Mouse (Mus musculus): ENCODE data around the gene Cfap77. TPM values are rescaled to one million over a fixed set of nuclear protein-coding genes. Genes with fewer than 3 reads are reported as not detected.

Cfap77 gene
- total and polyA plus RNA-seq, 2 experiments from 2014 or later, result 1.3 to 3.3 TPM

- H3K4me1 ChIP-seq (ENCODE audit: insufficient read depth, low read length), result peaks cover 10% of the 10 kb centered on the region; the same call in 1 of the 2 replicates
- H3K27ac ChIP-seq (ENCODE audit: low read depth, low read length), result no peak overlapping the region
- H3K36me3 ChIP-seq (ENCODE audit: insufficient read depth, low read length), result no peaks in the 10 kb centered on the region
- H3K27me3 ChIP-seq (ENCODE audit: insufficient read depth, low read length), result peaks cover 8% of the 10 kb centered on the region; the same call in 1 of the 2 replicates
- TF ChIP-seq CTCF (IDR thresholded peaks at IDR 0.05), result no peak
- ATAC-seq (ENCODE audit: low FRiP score), result no peak
- H3K4me2 ChIP-seq (ENCODE audit: low read depth, low read length, poor library complexity, severe bottlenecking), result no peak overlapping the region
- H3K4me3 ChIP-seq (ENCODE audit: low read depth, low read length), result no peak overlapping the region
- H3K9ac ChIP-seq (replicated peaks; ENCODE audit: low read length, poor library complexity, severe bottlenecking), result 0 out of 2 replicates have a peak overlapping the region, but pooled peaks have one; percentile 19
- WGBS, result 24% methylated on average over 8 of the region's 8 CpGs
- no peaks in the 10 kb centered on the region for H3K9me3 ChIP-seq (ENCODE audit: low read length)
- DNase-seq (ENCODE audit: low spot score), result no peak
These were observed 13.4 kb downstream of the Cfap77 start for GRCm38 (mm10) chr2:29041477-29041768.

GRCm38 (mm10) chr2:29040594-29041476 lies 14.0 kb downstream of the Cfap77 start:
- peaks cover 8% of the 10 kb centered on the region; the same call in 1 of the 2 replicates for H3K27me3 ChIP-seq (ENCODE audit: insufficient read depth, low read length)
- WGBS, result 19% methylated on average over 18 of the region's 18 CpGs
- ATAC-seq (ENCODE audit: low FRiP score) (no peak), DNase-seq (ENCODE audit: low spot score) (no peak)
- H3K36me3 ChIP-seq (ENCODE audit: insufficient read depth, low read length), result no peaks in the 10 kb centered on the region
- H3K4me2 ChIP-seq (ENCODE audit: low read depth, low read length, poor library complexity, severe bottlenecking), result no peak overlapping the region
- TF ChIP-seq CTCF (IDR thresholded peaks at IDR 0.05), result no peak
- H3K9ac ChIP-seq (replicated peaks; ENCODE audit: low read length, poor library complexity, severe bottlenecking), result peak overlapping the region; percentile 19; the same call in 1 of the 2 replicates
- H3K9me3 ChIP-seq (ENCODE audit: low read length), result no peaks in the 10 kb centered on the region
- H3K27ac ChIP-seq (ENCODE audit: low read depth, low read length), result no peak overlapping the region
- no peak overlapping the region for H3K4me3 ChIP-seq (ENCODE audit: low read depth, low read length)
- H3K4me1 ChIP-seq (ENCODE audit: insufficient read depth, low read length), result peaks cover 7% of the 10 kb centered on the region; the same call in 1 of the 2 replicates

GRCm38 (mm10) chr2:29039741-29040140 lies 15.1 kb downstream of the Cfap77 start:
- Histone ChIP-seq H3K9ac (replicated peaks; ENCODE audit: low read length, poor library complexity, severe bottlenecking) (no peak overlapping the region), H3K27ac (ENCODE audit: low read depth, low read length) (no peak overlapping the region), H3K4me1 (ENCODE audit: insufficient read depth, low read length) (no peaks in the 10 kb centered on the region), H3K4me2 (ENCODE audit: low read depth, low read length, poor library complexity, severe bottlenecking) (no peak overlapping the region), H3K36me3 (ENCODE audit: insufficient read depth, low read length) (no peaks in the 10 kb centered on the region), H3K4me3 (ENCODE audit: low read depth, low read length) (no peak overlapping the region), H3K27me3 (ENCODE audit: insufficient read depth, low read length) (peaks cover 8% of the 10 kb centered on the region; the same call in 1 of the 2 replicates), H3K9me3 (ENCODE audit: low read length) (no peaks in the 10 kb centered on the region)
- no peak for TF ChIP-seq CTCF (IDR thresholded peaks at IDR 0.05)
- ATAC-seq (ENCODE audit: low FRiP score) (no peak), DNase-seq (ENCODE audit: low spot score) (no peak)
- WGBS, result 29% methylated on average over 5 of the region's 5 CpGs

- Histone ChIP-seq H3K9ac (replicated peaks; ENCODE audit: low read length, poor library complexity, severe bottlenecking) (no peak overlapping the region), H3K27ac (ENCODE audit: low read depth, low read length) (no peak overlapping the region), H3K4me1 (ENCODE audit: insufficient read depth, low read length) (no peaks in the 10 kb centered on the region), H3K4me2 (ENCODE audit: low read depth, low read length, poor library complexity, severe bottlenecking) (no peak overlapping the region), H3K9me3 (ENCODE audit: low read length) (no peaks in the 10 kb centered on the region), H3K36me3 (ENCODE audit: insufficient read depth, low read length) (no peaks in the 10 kb centered on the region), H3K27me3 (ENCODE audit: insufficient read depth, low read length) (peaks cover under 1% of the 10 kb centered on the region; the same call in 1 of the 2 replicates), H3K4me3 (ENCODE audit: low read depth, low read length) (no peak overlapping the region)
- WGBS, result 59% methylated on average over 8 of the region's 8 CpGs
- no peak for TF ChIP-seq CTCF (IDR thresholded peaks at IDR 0.05)
- ATAC-seq (ENCODE audit: low FRiP score) (no peak), DNase-seq (ENCODE audit: low spot score) (no peak)
These were observed 19.2 kb downstream of the Cfap77 start for GRCm38 (mm10) chr2:29035698-29036097.

GRCm38 (mm10) chr2:29034542-29035475 lies 20.1 kb downstream of the Cfap77 start:
- Histone ChIP-seq H3K4me2 (ENCODE audit: low read depth, low read length, poor library complexity, severe bottlenecking) (no peak overlapping the region), H3K4me3 (ENCODE audit: low read depth, low read length) (no peak overlapping the region), H3K4me1 (ENCODE audit: insufficient read depth, low read length) (no peaks in the 10 kb centered on the region), H3K27me3 (ENCODE audit: insufficient read depth, low read length) (no peaks in the 10 kb centered on the region), H3K9me3 (ENCODE audit: low read length) (no peaks in the 10 kb centered on the region), H3K36me3 (ENCODE audit: insufficient read depth, low read length) (no peaks in the 10 kb centered on the region), H3K9ac (replicated peaks; ENCODE audit: low read length, poor library complexity, severe bottlenecking) (no peak overlapping the region), H3K27ac (ENCODE audit: low read depth, low read length) (no peak overlapping the region)
- no peak for DNase-seq (ENCODE audit: low spot score)
- 39% methylated on average over 20 of the region's 20 CpGs for WGBS
- ATAC-seq (ENCODE audit: low FRiP score), result no peak
- TF ChIP-seq CTCF (IDR thresholded peaks at IDR 0.05), result no peak
